Mouse (Mus musculus) bone marrow, adult 2 months (tissue): ENCODE data around the gene Sp2. TPM values are rescaled to one million over a fixed set of nuclear protein-coding genes. Genes with fewer than 3 reads are reported as not detected.
A peak's percentile ranks its signal among the peaks of the same experiment; 100 is the strongest.

Source experiments
- H3K27ac ChIP-seq: fragments of 200-500 bp; 2 replicates; pipeline ENCODE4 v1.5.1; 2012; ENCODE audit warnings: low read depth, mild to moderate bottlenecking, control low read depth, inconsistent platforms, low read length; ENCODE audit not compliant: control insufficient read depth, poor library complexity, insufficient read depth
- H3K4me1 ChIP-seq: fragments of 200-500 bp; 2 replicates; pipeline ENCODE4 v1.6.1; 2011; ENCODE audit warnings: low read length; ENCODE audit not compliant: control insufficient read depth, insufficient read depth
- H3K4me3 ChIP-seq: fragments of 200-500 bp; replicated peaks from 2 replicates; pipeline ENCODE3; 2011; ENCODE audit warnings: mild to moderate bottlenecking, low read depth, low read length, control low read depth; ENCODE audit not compliant: control insufficient read depth
- CTCF ChIP-seq: fragments of 200-500 bp; IDR thresholded peaks from 2 replicates; pipeline ENCODE4 v1.5.1; 2011; ENCODE audit warnings: low read length, control low read depth; ENCODE audit not compliant: control insufficient read depth, insufficient read depth
- POLR2A ChIP-seq: fragments of 200-500 bp; IDR thresholded peaks from 2 replicates; pipeline ENCODE4 v1.6.1; 2011; ENCODE audit warnings: low read depth, mild to moderate bottlenecking, control low read depth, low read length, borderline replicate concordance; ENCODE audit not compliant: control insufficient read depth
- WGBS: fragments of 180-500 bp; shearing (Covaris S2); methylation state at CpG from one replicate; pipeline ENCODE4 v1.1.7; 2018; 5-methylcytosine and 5-hydroxymethylcytosine counted together
- polyA plus RNA-seq: library from polyadenylated mRNA; stranded (reverse); fragments of >200 nt; gene quantifications from 2 replicates; pipeline ENCODE4 v1.2.4, GENCODE M21; 2011; ENCODE audit warnings: low replicate concordance; ENCODE audit not compliant: missing spikeins, insufficient read depth, insufficient read length

Gene Sp2
- polyA plus RNA-seq, 1 experiment, result 16.9 TPM

- TF ChIP-seq POLR2A (no peak), CTCF (no peak)
- no peak overlapping the region for H3K4me3 ChIP-seq
- WGBS, result 29% methylated on average over 11 of the region's 11 CpGs
- H3K27ac ChIP-seq, result peak overlapping the region; percentile 63
- H3K4me1 ChIP-seq, result peaks cover 7% of the 10 kb centered on the region
Observed at GRCm38 (mm10) chr11:96924861-96925260, 57.9 kb downstream of the Sp2 start.

DNA sequence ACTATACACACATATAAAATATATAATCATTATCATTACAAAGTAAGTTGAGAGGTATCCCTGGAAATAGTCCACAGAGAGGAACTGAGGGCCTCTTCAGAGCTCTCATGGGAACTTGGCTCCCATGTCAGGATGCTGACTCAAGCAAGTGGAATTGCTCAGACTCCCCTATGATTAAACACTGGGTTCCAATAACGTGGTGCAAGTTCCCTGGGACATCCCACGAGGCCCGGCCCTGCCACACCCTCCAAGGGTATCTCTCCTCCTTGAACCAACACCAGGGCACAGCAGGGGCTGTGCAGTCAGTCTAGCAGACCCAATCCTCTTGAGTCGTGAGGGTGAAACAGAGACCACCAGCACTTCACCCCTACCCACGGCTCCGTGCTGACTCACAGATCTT is 63.8 kb downstream of the Sp2 start:
- H3K27ac ChIP-seq, result no peak overlapping the region
- no peak overlapping the region for H3K4me3 ChIP-seq
- H3K4me1 ChIP-seq, result peaks cover 4% of the 10 kb centered on the region

DNA sequence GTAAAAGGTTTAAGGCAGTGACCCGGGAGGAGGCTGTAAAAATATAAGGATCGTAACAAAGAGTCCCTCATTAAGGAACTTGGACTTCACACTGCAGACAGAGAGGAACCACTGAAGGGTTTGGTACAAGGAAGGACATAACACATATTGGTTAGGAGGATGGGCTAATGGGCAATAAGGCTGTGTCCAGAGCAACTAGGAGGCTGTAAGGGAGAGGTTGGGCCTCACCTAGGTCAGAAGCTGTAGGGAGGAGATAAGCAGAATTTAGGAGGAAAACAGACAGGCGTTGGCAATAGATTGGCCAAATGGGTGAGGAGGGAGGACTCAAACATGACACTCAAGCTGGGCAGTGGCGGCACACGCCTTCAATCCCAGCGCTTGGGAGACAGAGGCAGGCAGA is 65.3 kb downstream of the Sp2 start:
- Histone ChIP-seq H3K4me1 (peaks cover 4% of the 10 kb centered on the region), H3K27ac (peak overlapping the region; percentile 74), H3K4me3 (no peak overlapping the region)
- no peak for TF ChIP-seq CTCF
- WGBS, result 49% methylated on average over 6 of the region's 6 CpGs

More for the DNA sequence above, 63.8 kb downstream of the Sp2 start:
- no peak for TF ChIP-seq POLR2A
- no peak for TF ChIP-seq CTCF
- 69% methylated on average over 6 of the region's 6 CpGs for WGBS

GRCm38 (mm10) chr11:96916885-96917396 is 65.8 kb downstream of the Sp2 start:
- WGBS, result 17% methylated on average over 13 of the region's 13 CpGs
- peak overlapping the region; percentile 37 for H3K4me3 ChIP-seq
- peaks cover 4% of the 10 kb centered on the region for H3K4me1 ChIP-seq
- no peak for TF ChIP-seq POLR2A
- no peak for TF ChIP-seq CTCF
- H3K27ac ChIP-seq, result peak overlapping the region; percentile 74

GRCm38 (mm10) chr11:96916044-96916884 is 66.5 kb downstream of the Sp2 start, which contains the start of gene Cdk5rap3:
TSS of gene Cdk5rap3 (minus strand) at chr11:96916496.
- Histone ChIP-seq H3K4me1 (peaks cover 4% of the 10 kb centered on the region), H3K27ac (peak within 1 kb of the TSS; percentile 74), H3K4me3 (peak within 1 kb of the TSS; percentile 70)
- WGBS, result under 1% methylated on average over 55 of the region's 55 CpGs
- peak; percentile 84 for TF ChIP-seq POLR2A
- peak; percentile 85 for TF ChIP-seq CTCF

DNA sequence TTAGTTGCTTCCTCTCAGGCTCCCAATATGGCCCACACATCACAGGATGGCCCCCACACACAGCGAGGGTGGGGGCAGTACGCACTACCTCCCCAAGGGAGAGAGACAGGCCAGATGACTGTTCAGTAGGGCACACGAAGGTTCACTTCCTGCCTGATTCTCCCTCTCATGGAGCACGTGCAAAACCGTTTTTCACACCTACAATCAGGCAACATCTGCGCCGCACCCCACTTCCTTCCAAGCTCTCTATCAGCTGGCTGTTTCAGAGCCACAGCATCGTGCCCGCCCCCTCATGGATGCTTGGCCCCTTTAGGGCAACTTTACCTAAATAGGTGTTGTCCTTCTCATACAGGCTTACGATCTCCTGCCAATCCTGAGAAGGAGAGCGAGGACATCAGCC is 70.1 kb downstream of the Sp2 start:
- Histone ChIP-seq H3K4me3 (no peak overlapping the region), H3K4me1 (no peaks in the 10 kb centered on the region), H3K27ac (no peak overlapping the region)
- WGBS, result 33% methylated on average over 11 of the region's 11 CpGs
- no peak for TF ChIP-seq CTCF
- TF ChIP-seq POLR2A, result no peak

DNA sequence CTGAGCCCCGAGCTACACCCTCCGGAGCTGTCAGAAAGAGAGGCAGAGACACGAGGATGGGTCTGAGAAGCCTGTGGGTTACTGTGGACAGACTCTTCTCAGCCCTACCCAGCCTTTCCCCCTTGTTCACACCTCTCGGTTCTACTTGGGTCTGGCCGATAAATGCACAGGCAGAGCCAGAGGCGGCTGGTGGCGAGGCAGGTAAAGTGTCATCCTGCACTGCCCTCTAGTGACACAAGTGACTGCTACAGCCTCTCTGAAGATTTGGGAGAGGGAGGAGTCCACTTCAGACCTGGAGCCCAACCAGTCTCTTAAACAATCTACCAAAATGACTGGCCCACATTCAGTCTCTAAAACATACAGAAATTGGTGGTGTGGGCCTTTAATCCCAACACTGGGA is 72.8 kb downstream of the Sp2 start:
- Histone ChIP-seq H3K4me1 (no peaks in the 10 kb centered on the region), H3K4me3 (no peak overlapping the region), H3K27ac (no peak overlapping the region)
- 37% methylated on average over 7 of the region's 7 CpGs for whole genome bisulfite sequencing
- TF ChIP-seq POLR2A (no peak), CTCF (peak; percentile 73)

DNA sequence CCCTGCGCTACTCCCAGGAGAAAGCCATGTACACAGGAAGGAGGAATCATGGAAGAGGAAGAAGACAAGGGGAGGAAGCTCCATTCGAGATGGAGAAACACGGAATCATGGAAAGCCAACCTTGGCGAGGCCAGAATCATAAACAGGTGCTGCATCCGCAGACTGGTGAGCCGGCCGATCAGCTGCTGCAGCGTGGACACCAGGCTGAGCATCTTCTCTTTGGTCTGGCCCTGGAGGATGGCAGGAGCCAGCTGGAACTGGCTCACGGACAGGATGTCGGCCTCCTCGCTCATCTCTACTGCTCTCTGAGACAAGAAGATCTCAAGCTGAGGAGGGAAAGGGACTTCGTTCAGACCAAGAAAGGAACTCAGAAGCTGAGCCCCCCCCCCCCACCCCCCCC is 74.2 kb downstream of the Sp2 start:
- TF ChIP-seq CTCF, result no peak
- no peak for TF ChIP-seq POLR2A
- WGBS, result 88% methylated on average over 12 of the region's 12 CpGs

More for the DNA sequence above, 74.2 kb downstream of the Sp2 start:
- Histone ChIP-seq H3K4me1 (no peaks in the 10 kb centered on the region), H3K27ac (no peak overlapping the region), H3K4me3 (no peak overlapping the region)
